ENCODE assay signal across 9 mouse cellular contexts in the genomic region with DNA sequence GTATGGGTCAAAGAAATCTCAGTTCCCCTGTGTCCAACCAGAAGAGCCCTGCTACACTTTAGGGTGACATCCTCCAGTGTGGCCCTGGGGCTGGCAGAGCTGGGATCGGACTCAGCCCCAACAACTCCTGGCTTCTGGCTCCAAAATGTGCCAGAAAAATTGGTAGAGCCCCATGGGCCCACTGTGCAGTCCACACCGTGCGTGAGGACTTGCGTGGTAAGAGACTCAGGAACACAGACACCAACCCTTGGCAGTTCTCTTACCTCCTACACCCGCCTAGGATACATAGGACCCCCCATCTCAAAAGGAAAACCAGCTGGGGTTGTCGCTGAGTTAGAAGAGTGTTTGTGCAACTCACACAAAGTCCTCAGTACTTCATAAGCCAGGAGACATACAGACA. TPM values are rescaled to one million over a fixed set of nuclear protein-coding genes. Genes with fewer than 3 reads are reported as not detected.
A peak's percentile ranks its signal among the peaks of the same experiment; 100 is the strongest.
DNase-seq lines count a peak whose midpoint lies in the region; ATAC-seq and TF ChIP-seq lines count a peak whose summit lies in the region.
"Had no signal": no experiment of that assay in that cellular context is flagged by ENCODE, and none has a peak within 500 bp of the region (broad histone marks: within the 10 kb centered on the region; RNA-seq: fewer than 3 reads in every experiment).

No protein-coding gene starts in this region.

- no peak overlapping the region for H3K4me3 ChIP-seq in kidney, embryonic 16.5 days (ENCODE audit: low read length)
- H3K4me3 ChIP-seq in embryonic facial prominence, embryonic 14.5 days (ENCODE audit: low read depth, low read length): no peak overlapping the region
- no peak overlapping the region for H3K4me3 ChIP-seq in intestine, embryonic 15.5 days (replicated peaks)
- H3K4me3 ChIP-seq in small intestine, adult 2 months (ENCODE audit: low read depth, low read length): no peak overlapping the region
- H3K4me3 ChIP-seq: liver, embryonic 15.5 days had no signal

- H3K27ac ChIP-seq in kidney, embryonic 16.5 days (ENCODE audit: low read length): peak overlapping the region; percentile 82; the same call in 1 of the 2 replicates
- H3K27ac ChIP-seq in embryonic facial prominence, embryonic 14.5 days (replicated peaks; ENCODE audit: low read depth, low read length): peak overlapping the region; percentile 86
- H3K27ac ChIP-seq in intestine, embryonic 15.5 days: peak overlapping the region; percentile 81
- H3K27ac ChIP-seq in small intestine, adult 2 months (ENCODE audit: insufficient read depth, low read depth, low read length): peak overlapping the region; percentile 42; the same call in 1 of the 2 replicates
- H3K27ac ChIP-seq: liver, embryonic 15.5 days had no signal

- no peaks in the 10 kb centered on the region for H3K9me3 ChIP-seq in kidney, embryonic 16.5 days (ENCODE audit: low read length)
- H3K9me3 ChIP-seq in embryonic facial prominence, embryonic 14.5 days (ENCODE audit: control insufficient read depth, low read length): no peaks in the 10 kb centered on the region
- H3K9me3 ChIP-seq in intestine, embryonic 15.5 days: no peaks in the 10 kb centered on the region
- H3K9me3 ChIP-seq: liver, embryonic 15.5 days had no signal

- peaks cover 32% of the 10 kb centered on the region for H3K4me1 ChIP-seq in kidney, embryonic 16.5 days (ENCODE audit: insufficient read depth, low read length)
- peaks cover 32% of the 10 kb centered on the region for H3K4me1 ChIP-seq in embryonic facial prominence, embryonic 14.5 days (ENCODE audit: control insufficient read depth, insufficient read depth, low read length)
- H3K4me1 ChIP-seq in intestine, embryonic 15.5 days (replicated peaks): peaks cover 43% of the 10 kb centered on the region
- peaks cover 24% of the 10 kb centered on the region for H3K4me1 ChIP-seq in small intestine, adult 2 months (ENCODE audit: control insufficient read depth, insufficient read depth, insufficient read length, low read length)

- no peak overlapping the region for H3K4me2 ChIP-seq in kidney, embryonic 16.5 days (replicated peaks; ENCODE audit: low read depth, low read length)
- no peak overlapping the region for H3K4me2 ChIP-seq in embryonic facial prominence, embryonic 14.5 days (ENCODE audit: low read depth, low read length)
- no peak overlapping the region for H3K4me2 ChIP-seq in intestine, embryonic 15.5 days (replicated peaks)
- H3K4me2 ChIP-seq: liver, embryonic 15.5 days had no signal

- H3K9ac ChIP-seq in kidney, embryonic 16.5 days (replicated peaks; ENCODE audit: low read length): no peak overlapping the region
- no peak overlapping the region for H3K9ac ChIP-seq in embryonic facial prominence, embryonic 14.5 days (ENCODE audit: low read depth, low read length)
- no peak overlapping the region for H3K9ac ChIP-seq in intestine, embryonic 15.5 days
- H3K9ac ChIP-seq: liver, embryonic 15.5 days had no signal

- ATAC-seq in kidney, embryonic 16.5 days (ENCODE audit: low FRiP score, low TSS enrichment): no peak
- no peak for ATAC-seq in embryonic facial prominence, embryonic 14.5 days (ENCODE audit: low read depth)
- no peak for ATAC-seq in intestine, embryonic 15.5 days

- H3K27me3 ChIP-seq in kidney, embryonic 16.5 days (ENCODE audit: insufficient read depth, low read length): no peaks in the 10 kb centered on the region
- H3K27me3 ChIP-seq in embryonic facial prominence, embryonic 14.5 days (replicated peaks; ENCODE audit: control insufficient read depth, insufficient read depth, low read length): no peaks in the 10 kb centered on the region
- no peaks in the 10 kb centered on the region for H3K27me3 ChIP-seq in intestine, embryonic 15.5 days (replicated peaks)
- H3K27me3 ChIP-seq in small intestine, adult 2 months (ENCODE audit: control insufficient read depth, insufficient read depth, low read length): no peaks in the 10 kb centered on the region

- no peak for TF ChIP-seq CTCF in small intestine, adult 2 months (IDR thresholded peaks at IDR 0.05; ENCODE audit: extremely low read depth, insufficient read length, insufficient replicate concordance, low read depth, low read length)

- no peak for TF ChIP-seq POLR2A in small intestine, adult 2 months (IDR thresholded peaks at IDR 0.05; ENCODE audit: low read depth, low read length)

- no peak for DNase-seq in kidney, adult 9 months
- DNase-seq in embryonic facial prominence, embryonic 14.5 days (ENCODE audit: low spot score): no peak
- DNase-seq in urinary bladder, postnatal 25 days (ENCODE audit: low spot score): no peak
- DNase-seq in adrenal gland, adult (ENCODE audit: inconsistent age in 2 of 2, low spot score in 1 of 2): no peak
- DNase-seq: cerebellum, postnatal 14 days had no signal

- 88% methylated on average over 6 of the region's 6 CpGs for WGBS in kidney, embryonic 16.5 days
- 93% methylated on average over 6 of the region's 6 CpGs for WGBS in embryonic facial prominence, embryonic 14.5 days
- WGBS in intestine, embryonic 15.5 days: 93% methylated on average over 6 of the region's 6 CpGs
- WGBS in small intestine, adult 2 months: 95% methylated on average over 6 of the region's 6 CpGs

- H3K36me3 ChIP-seq in kidney, embryonic 16.5 days (ENCODE audit: insufficient read depth, low read length): no peaks in the 10 kb centered on the region
- no peaks in the 10 kb centered on the region for H3K36me3 ChIP-seq in embryonic facial prominence, embryonic 14.5 days (ENCODE audit: control insufficient read depth, insufficient read depth, low read length)
- no peaks in the 10 kb centered on the region for H3K36me3 ChIP-seq in intestine, embryonic 15.5 days
- H3K36me3 ChIP-seq in small intestine, adult 2 months (ENCODE audit: control insufficient read depth, insufficient read depth, low read length): no peaks in the 10 kb centered on the region
- H3K36me3 ChIP-seq: liver, embryonic 15.5 days had no signal

RNA-seq across cellular contexts. Expression of gene Socs3, which starts 29.0 kb away (rescaled TPM):
- 14.6 and 15.9 TPM in 2 replicates for polyA plus RNA-seq in kidney, embryonic 16.5 days (2015; fragmentation: Nextera tagmentation; extraction: Ambion mirVana)
- 6.8 and 8.3 TPM in 2 replicates for polyA plus RNA-seq in embryonic facial prominence, embryonic 14.5 days (2014; fragmentation: Nextera tagmentation; extraction: Ambion mirVana)
- 18.4 and 19.1 TPM in 2 replicates for polyA plus RNA-seq in intestine, embryonic 15.5 days (2015; fragmentation: Nextera tagmentation; extraction: Ambion mirVana)
- polyA plus RNA-seq in small intestine, adult 2 months (2012; rRNA removed): 27.2 and 47.2 TPM in 2 replicates

RNA-seq across cellular contexts. Expression of gene Pgs1, which starts 45.2 kb away (rescaled TPM):
- polyA plus RNA-seq in kidney, embryonic 16.5 days (2015; fragmentation: Nextera tagmentation; extraction: Ambion mirVana): 37.5 and 41.8 TPM in 2 replicates
- 31.0 and 34.7 TPM in 2 replicates for polyA plus RNA-seq in embryonic facial prominence, embryonic 14.5 days (2014; fragmentation: Nextera tagmentation; extraction: Ambion mirVana)
- 32.6 and 33.5 TPM in 2 replicates for polyA plus RNA-seq in intestine, embryonic 15.5 days (2015; fragmentation: Nextera tagmentation; extraction: Ambion mirVana)
- polyA plus RNA-seq in small intestine, adult 2 months (2012; rRNA removed): 19.8 and 35.0 TPM in 2 replicates
